Mouse (Mus musculus): Measurements from ENCODE around the gene 1110051M20Rik. TPM values are rescaled to one million over a fixed set of nuclear protein-coding genes. Genes with fewer than 3 reads are reported as not detected.

1110051M20Rik gene
- total RNA-seq, 2 experiments from 2014 or later = 19.3 TPM

DNA sequence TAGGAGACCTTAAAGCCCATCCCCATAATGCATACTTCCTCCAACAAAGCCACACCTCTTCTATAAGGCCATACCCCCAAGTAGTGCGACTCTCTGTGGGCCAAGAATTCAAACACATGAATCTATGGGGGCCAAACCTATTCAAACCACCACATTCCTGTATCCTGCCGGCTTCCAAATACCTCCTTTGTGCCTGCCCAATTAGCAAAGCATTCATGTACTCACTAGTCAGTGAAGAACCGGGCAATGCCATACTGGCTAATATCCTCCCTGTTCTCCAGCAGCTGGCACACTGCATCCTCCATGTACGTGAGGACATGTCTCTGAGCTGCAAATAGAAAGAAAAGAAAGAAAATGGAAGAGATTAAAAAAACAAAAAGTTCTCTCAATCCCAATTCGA lies 22.9 kb downstream of the 1110051M20Rik start:
- no peak for DNase-seq

DNA sequence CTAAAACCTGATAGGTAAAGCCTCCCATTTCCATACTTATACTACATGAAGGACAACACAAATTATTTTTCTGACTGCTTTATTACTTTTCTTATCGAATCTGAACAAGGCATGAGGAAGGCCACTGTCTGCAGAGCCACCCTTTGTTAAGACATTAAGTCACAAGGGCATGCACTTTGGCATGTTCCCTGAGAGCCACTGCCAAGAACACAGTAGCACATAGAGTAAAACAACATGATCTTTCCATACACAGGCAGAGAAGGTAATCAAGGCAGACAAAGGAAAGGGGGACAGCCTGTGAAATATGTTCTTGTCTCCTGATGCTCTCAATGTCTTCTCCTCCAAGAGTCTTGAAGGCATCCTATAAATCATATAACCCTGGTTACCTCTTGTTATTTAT lies 30.7 kb downstream of the 1110051M20Rik start:
- DNase-seq = peak; percentile 17 to 38

DNA sequence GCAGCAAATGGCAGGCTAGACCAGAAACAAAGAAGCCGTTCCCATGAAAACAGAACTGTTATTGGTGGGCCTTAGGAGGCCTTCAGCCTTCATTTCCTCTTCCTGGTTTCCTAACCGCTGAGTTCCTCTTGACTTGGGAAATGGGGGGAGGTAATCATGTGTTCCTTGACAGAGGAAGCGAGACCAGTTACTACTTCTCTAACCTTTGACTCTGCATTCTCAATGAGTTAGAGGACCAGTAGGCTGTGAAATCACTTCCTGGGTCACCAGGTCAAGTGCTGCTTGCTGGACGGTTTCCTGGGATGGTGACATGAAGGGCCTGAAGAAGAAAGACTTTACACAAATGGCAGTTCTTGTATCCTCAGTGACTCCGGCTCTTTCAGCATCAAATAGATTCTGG lies 32.1 kb downstream of the 1110051M20Rik start:
- DNase-seq = peak in 1 of 2 experiments; percentile 28

DNA sequence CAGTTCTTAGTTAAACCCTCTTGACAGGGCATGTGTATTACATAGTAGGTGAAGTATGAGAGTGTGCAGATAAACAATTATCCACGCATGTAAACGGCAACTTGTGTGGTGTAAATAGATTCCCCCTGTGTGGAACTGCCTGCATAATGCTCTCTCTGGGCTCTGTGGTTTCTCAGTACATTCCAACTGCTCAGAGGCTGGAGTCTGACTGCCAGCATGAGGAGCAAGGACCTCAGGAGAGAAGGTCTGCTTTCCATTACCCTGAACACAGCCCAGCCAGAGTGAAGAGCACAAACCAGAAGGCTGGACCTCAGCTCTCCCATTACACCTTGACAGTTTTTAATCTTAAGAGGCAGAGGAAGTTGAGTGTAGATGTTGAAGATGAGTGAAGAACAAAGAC lies 33.0 kb downstream of the 1110051M20Rik start:
- no peak for DNase-seq

DNA sequence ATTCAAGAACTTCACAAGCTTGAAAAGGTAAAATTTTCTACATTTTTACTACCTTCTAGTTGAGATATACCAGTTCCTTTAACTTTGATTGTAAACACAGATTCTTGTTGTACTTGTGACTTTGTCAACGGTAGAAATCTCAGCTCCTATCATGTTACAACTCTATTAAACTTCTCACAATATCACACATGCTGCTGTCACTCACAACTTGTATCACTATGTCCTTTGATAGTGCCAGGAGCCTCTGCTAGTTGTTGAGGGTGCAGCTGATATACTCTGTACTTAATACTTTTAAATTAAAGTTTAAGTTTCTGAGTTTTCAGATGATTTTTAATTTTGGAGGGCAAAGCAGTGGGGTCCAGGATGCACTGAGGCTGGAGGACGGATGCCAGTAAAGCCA lies 36.5 kb downstream of the 1110051M20Rik start:
- no peak for DNase-seq

DNA sequence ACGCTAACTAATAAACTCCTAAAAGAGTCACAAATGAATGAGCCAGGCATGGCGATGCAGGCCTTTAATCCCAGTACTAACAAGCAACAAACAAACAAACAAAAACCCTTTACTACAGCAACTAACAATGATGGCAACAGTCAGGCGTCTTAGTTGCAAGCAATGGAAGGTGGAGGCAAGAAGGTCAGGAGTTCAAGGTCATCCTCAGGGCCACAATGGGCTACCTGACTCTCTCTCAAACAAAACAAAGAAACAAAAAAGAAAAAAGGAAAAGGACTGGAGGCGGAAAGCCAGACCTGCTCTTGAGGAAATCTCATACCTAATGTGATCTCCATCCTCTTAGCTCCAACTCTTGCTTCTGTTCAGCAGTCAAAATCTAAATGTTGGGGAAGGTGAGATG lies 39.4 kb downstream of the 1110051M20Rik start:
- no peak for DNase-seq

DNA sequence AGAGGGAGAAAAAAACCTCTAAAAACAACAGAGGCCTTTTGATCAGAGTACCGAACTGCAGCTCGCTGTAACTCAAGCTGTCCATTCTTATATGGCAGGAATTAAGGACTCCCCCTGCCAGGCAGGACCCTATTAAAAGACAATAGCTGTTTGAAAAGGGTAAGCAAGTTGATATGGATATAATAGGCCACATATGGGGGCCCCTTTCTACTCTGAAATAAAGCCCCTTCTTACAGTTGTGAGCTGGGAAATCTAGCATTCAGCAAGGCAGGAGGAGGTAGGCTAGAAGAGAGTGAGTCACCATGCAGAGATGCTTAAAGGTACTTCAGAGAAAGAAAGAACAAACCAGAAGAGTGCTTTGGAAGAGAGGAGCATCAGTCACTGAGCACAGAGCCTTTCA lies 44.8 kb downstream of the 1110051M20Rik start:
- no peak for DNase-seq

DNA sequence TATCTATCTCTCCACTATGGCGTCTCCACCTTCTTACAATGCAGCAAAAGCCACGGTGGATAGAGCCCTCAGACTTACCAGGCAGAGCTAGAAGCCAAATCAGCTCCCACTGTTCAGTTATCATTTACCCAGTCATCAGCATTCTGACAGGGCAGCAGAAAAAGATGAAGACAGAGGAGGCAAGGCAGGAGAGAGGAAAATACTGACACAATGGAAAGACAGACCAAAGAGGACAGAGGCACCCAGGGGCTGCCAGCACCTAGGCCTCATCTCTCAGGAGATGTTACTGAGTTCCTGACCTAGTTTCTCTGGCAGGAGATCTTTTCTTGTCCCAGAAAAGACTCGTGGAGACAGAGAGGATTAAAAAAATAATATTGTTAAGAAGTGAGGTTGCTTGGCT lies 45.3 kb downstream of the 1110051M20Rik start:
- DNase-seq = no peak

DNA sequence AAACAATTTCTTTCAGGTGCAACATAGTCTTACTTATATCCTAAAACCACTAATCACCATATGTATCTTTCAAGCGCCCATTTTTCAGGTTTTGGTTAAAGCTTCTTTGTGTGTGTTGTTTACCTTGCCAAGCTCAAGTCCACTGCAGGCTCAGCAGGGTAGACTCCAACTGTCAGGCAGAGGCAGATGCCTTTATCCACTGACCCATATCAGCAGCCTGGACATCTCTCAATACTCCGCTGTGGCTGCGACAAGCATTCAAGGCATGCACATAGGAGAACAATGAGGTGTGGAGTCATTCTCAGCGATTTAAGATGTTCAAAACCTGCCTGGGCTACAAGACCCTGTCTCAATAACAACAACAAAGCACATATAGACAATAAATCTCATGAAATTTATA lies 50.4 kb downstream of the 1110051M20Rik start:
- DNase-seq = no peak

DNA sequence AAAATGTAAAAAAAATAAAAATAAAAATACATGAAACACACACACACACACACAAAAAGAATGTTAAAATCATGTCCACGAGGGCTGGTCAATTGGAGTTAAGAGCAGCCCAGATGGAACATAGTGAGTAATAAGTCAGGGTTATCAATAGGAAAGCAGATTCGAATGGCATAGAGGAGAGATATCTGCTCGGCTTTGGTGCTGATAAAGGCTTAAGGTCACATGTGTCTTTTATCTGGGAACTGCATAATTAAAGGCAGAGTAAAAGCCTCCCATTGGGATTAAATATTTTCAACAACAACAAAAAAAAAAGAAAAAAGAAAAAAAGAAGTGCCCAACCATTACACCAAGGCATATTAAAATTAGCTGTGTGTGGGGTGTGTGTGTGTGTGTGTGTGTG lies 55.8 kb downstream of the 1110051M20Rik start:
- DNase-seq = no peak

DNA sequence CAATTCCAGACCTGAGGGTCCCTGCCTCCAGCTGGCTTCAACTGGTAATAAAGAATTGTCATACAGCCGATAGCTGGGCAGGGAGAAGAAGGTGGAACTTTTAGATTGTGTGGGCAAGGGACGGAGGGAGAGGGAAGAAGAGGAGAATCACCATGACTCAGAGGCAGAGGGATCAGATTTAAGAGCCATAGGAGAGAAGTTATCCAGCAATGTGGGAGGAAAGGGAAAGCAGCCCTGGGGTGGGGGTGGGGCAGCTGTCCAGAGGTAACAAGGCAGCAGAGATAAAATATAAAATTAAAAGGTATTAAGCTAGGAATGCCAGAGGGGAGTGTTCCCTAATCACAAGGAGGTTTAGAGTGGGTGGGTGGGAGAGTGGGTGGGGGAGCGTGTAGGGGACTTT lies 56.2 kb downstream of the 1110051M20Rik start:
- no peak for DNase-seq

DNA sequence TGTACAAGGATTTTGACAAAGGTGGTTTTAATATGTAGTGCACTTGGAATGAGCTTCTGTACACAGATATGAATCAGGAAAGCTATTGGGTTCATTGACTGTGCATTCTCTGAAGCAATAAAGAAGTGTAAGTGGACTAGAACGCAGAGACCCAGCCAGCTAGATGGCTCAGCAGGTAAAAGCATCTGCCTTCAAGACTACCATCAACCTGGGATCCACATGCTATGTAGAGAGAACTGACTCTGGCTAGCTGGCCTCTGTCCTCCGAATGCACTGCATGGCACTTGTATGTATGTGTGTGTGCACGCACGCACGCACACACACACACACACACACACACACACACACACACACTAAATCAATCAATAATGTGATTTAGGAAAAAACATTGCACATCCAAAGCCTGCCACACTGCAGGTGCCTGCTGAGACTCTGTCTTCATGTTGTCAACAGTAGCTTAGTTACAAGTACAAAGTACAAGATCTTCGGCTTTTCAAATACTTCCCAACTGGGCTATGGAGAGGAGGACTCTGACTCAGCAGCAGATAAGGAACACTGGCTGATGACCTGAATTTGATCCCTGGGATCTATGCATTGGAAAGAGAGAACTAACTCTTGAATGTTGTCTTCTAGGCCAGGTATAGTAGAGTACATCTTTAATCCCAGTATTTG lies 57.1 kb downstream of the 1110051M20Rik start:
- DNase-seq = no peak

DNA sequence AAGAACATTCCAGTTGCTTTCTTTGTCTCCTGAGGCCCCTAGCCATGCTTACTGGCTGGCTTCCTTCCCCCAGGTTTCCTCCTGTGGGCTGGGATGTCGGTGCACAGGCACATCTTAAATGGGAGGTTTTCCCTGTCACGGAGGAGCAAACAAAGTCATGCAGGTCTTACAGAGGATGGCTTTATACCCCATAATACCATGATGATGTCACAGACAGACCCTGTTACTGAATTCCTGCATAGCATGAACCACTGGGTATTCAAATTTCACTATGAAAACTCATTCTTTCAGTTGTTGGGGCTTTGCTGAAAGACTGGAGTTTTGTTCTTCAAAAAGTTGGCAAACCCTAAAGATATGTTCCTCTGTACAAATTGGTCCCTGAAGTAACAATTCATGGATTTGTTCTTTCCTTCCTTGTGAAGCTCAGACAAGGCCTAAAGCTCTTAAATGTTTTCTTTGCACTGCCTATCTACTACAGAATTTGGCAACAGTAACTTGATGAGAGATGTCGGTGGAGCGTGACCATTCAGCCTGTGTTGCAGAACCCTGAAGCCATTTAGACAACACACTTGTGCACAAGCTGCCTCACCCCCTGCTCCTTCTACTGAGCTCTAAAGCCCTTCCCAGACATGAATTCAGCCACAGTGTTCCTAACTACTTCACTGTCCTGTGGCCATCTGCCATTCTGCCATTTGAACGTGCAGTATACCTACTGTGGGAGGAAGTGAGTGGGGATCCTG lies 57.8 kb downstream of the 1110051M20Rik start:
- no peak for DNase-seq

DNA sequence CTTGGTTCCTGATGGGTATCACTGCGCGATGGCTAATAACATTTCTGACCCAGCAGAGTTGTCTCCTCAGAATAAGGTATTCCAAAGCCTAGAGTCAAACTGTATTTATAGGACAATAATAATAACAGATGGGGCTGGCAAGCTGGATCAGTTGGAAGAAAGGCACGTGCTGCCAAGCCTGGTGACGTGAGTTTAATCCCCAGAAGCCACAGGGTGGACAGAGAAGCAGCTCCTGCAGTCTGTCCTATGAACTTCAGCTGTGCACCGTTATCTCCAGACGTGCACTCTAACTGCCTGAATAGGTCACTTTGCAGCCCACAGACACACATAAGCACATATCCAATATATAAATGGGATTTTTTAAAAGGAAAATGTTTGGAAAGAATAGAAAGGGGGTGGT lies 61.2 kb downstream of the 1110051M20Rik start:
- DNase-seq = no peak

DNA sequence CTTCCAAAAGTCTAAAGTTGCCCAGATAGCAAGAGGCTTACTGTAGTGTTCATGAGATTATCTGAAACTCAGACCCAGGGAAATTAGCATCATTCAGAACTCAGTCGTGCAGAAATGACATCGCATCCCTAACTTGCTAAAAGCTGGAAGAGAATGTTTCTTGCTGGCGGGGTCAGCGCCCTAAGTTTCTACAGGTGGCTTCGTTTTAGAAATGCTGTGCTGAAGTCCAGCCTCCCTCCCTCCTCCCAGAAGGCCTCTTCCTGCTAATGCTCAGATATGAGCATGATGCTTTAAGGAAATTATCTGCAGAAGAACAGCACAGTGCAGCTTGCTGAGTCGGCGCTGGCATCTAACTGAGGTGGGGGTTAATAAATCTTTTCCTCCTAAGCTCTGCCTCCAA lies 67.5 kb downstream of the 1110051M20Rik start:
- DNase-seq = peak in 1 of 2 experiments; percentile 12

DNA sequence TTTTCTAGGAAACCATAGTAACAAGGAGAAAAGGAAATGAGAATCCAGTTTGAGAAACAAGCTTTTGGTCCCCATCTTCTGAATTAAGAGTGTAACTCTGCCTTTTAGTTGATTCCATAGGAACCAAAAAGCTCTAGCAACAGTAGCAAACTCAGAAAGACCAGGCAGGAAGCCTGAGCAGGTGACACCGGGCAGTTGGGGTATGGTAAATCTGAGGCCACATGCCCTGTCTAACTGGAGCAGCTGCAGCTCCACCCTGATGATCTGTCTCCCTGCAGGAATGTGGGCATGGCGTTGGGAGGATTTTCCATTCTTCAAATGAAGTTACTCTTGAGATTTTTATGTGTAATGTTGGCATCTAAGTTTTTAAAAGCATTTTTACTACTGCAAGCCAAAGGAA lies 74.2 kb downstream of the 1110051M20Rik start:
- DNase-seq = no peak

DNA sequence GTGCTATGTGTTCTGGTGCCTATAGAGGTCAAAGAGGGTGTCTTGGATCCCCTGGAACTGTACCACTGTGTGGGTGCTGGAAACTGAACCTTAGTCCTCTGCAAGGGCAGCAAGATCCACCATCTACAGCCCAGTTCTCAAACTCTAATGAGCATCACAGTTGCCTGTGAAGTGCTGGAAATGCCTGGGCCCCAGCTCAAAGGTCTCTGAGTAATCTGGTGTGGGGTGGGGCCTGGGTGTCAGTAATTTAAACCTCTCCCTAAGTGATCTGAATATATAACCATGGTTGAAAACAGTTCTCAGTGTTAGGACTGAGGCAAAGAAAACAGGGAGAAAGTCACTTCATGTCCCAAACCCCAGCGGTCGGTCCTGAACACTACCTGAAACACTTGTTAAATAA lies 81.2 kb downstream of the 1110051M20Rik start:
- no peak for DNase-seq

DNA sequence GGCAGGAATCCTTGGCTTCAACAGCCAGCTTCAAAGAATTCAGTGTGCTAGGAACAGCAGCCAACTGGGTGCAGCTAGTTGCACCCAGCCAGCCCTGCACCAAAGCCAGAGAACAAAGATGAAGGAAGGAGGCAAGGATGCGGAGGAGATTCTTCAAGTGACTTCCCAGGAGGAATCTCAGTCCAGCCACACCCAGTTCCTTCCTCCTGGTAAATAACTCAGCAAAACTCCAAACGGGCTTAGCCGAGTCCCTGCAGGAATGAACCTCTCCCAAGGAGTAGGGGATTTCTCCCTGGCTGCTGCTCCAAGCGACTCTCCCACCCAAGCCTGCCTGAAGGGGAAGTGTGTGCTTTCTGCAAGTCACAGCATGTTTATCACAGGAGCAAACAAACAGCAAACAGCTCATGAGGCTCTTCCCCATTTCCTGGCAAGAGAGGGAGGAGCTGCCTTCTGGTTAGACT lies 83.4 kb downstream of the 1110051M20Rik start:
- DNase-seq = peak in 1 of 2 experiments; percentile 1

DNA sequence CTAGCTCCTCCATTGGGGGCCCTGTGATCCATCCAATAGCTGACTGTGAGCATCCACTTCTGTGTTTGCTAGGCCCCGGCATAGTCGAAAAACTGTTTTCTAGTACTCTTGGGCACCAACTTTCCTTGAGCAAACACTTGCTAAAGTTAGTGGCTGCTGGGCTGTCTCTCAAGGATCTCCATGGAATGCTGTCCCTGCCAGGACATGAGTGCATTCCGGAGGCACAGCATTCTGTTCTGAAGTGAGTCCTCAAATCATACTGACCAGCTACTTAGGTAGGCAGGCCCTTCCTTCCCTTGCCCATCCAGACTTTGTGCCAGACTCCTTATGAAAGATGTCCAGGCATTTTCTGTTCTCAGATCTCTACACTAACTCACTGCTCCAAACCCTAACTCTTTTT lies 88.7 kb downstream of the 1110051M20Rik start:
- no peak for DNase-seq

DNA sequence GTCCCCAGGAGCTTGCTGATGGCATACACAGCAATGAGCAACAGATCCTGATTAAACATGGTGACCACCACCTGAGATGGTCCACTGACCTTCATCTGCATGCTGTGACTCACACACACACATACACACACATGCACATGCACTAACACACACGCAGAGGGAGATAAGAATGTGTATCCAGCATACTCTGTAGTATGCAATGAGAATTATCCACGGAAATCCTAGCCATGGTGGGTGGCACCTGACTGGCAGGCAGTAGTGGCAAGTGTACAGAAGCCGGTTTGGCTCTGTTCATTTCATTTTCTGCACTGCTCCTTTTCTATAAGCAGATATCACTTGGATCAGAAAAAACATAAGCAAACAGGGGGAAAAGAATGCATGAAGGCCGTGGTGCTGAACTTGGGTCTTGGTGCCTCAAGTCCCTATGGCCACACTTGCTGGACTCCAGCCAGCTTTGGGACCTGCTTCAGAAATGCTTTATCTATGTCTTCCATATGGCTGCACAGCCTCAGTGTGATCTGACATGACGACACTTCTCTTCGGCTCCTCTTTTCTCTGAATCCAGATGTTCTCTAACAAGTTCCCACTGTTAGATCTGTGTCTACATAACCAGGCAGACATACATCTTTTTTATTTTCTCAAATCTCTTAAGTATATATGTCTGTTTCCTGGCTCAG lies 89.6 kb downstream of the 1110051M20Rik start:
- DNase-seq = no peak

DNA sequence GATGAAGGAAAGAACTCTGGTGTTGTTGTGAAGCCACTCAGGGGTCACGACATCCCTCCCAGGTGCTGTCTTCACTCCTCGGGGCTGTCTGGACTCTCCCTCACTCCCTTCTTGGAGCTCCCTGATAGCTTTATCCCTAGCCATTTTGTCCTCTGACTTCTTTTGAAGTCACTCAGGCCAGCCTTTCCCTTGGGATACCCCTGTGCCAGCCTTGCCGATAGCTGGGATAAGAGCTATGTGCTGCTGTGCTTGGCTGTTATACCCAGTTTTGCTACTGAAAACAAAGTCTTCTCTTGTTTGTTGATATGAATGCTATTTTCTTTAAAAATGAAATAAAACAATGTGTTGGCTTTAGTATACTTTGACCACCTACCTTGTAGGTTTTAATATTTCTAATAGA lies 90.7 kb downstream of the 1110051M20Rik start:
- DNase-seq = peak in 1 of 2 experiments; percentile 17

DNA sequence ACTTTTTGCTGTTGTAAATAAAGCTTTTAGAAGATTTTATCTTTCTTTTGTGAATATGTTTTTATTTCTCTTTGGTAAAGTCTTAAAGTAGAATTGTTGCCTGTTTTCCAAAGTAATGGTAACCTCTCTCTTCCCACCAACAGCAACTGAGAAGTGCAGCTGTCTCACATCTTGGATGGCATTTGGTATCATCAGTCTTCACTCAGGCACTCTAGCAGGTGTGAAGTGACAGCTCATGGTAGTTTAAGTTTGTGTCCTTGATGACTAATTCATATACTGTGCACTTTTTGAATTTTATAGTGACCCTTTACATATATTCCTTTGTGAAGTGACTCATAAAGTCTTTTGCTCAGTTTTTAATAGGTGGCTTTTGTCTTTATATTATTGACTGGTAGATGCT lies 92.7 kb downstream of the 1110051M20Rik start:
- no peak for DNase-seq

DNA sequence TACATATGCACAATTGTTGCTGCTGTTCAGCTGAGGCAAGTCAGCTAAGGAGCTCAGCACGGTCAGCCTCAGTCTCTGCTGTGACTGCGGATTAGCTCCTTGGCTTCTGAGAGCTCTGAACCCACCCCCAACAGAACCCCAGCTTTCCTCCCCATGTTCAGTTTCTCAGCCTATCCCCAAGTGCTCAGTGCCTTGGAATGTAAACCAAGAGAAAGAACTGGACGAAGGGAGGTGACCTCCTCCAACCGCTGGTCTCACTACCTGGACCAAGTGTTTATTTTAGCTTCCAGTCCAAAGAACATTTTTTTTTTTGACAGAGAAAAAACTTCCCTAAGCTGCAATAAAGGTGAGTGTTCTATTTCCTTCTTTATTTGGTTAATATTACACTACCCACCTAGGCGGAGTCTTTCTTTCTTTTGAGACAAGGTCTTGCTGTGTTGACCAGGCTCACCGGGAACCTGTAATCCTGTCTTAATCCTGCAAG lies 94.5 kb downstream of the 1110051M20Rik start:
- no peak for DNase-seq

Data from adrenal gland, postnatal 36 days (tissue).